Mouse (Mus musculus): ENCODE measurements around the gene Snx25. TPM values are rescaled to one million over a fixed set of nuclear protein-coding genes. Genes with fewer than 3 reads are reported as not detected.

Snx25 gene
- polyA plus RNA-seq, 1 experiment from 2014 or later: 7.4 TPM

GRCm38 (mm10) chr8:46073540-46074140, 78.3 kb downstream of the Snx25 start:
- Histone ChIP-seq H3K9me3 (ENCODE audit: control insufficient read depth, low read length) (no peaks in the 10 kb centered on the region), H3K4me2 (replicated peaks; ENCODE audit: low read depth, low read length) (no peak overlapping the region), H3K27ac (ENCODE audit: low read depth, low read length) (no peak overlapping the region), H3K9ac (ENCODE audit: low read depth, low read length) (no peak overlapping the region), H3K36me3 (ENCODE audit: control insufficient read depth, insufficient read depth, low read length) (no peaks in the 10 kb centered on the region), H3K4me3 (ENCODE audit: low read length) (no peak overlapping the region), H3K4me1 (ENCODE audit: control insufficient read depth, insufficient read depth, low read length) (no peaks in the 10 kb centered on the region), H3K27me3 (ENCODE audit: control insufficient read depth, insufficient read depth, low read length) (no peaks in the 10 kb centered on the region)
- WGBS: 72% methylated on average over 2 of the region's 2 CpGs
- ATAC-seq (ENCODE audit: low FRiP score, low TSS enrichment): no peak

- no peak overlapping the region for H3K27ac ChIP-seq (ENCODE audit: low read depth, low read length)
- no peak overlapping the region for H3K4me3 ChIP-seq (ENCODE audit: low read length)
- H3K36me3 ChIP-seq (ENCODE audit: control insufficient read depth, insufficient read depth, low read length): peaks cover 2% of the 10 kb centered on the region; the same call in 1 of the 2 replicates
- no peaks in the 10 kb centered on the region for H3K4me1 ChIP-seq (ENCODE audit: control insufficient read depth, insufficient read depth, low read length)
- no peaks in the 10 kb centered on the region for H3K9me3 ChIP-seq (ENCODE audit: control insufficient read depth, low read length)
- no peak overlapping the region for H3K4me2 ChIP-seq (replicated peaks; ENCODE audit: low read depth, low read length)
- 87% methylated on average over 5 of the region's 5 CpGs for WGBS
- no peaks in the 10 kb centered on the region for H3K27me3 ChIP-seq (ENCODE audit: control insufficient read depth, insufficient read depth, low read length)
- no peak for ATAC-seq (ENCODE audit: low FRiP score, low TSS enrichment)
- no peak overlapping the region for H3K9ac ChIP-seq (ENCODE audit: low read depth, low read length)
These were observed 79.2 kb downstream of the Snx25 start for GRCm38 (mm10) chr8:46072798-46073197.

GRCm38 (mm10) chr8:46040260-46040659, 111.7 kb downstream of the Snx25 start:
- H3K4me3 ChIP-seq (ENCODE audit: low read length): no peak overlapping the region
- H3K27me3 ChIP-seq (ENCODE audit: control insufficient read depth, insufficient read depth, low read length): no peaks in the 10 kb centered on the region
- H3K27ac ChIP-seq (ENCODE audit: low read depth, low read length): no peak overlapping the region
- no peak overlapping the region for H3K9ac ChIP-seq (ENCODE audit: low read depth, low read length)
- H3K36me3 ChIP-seq (ENCODE audit: control insufficient read depth, insufficient read depth, low read length): peaks cover 11% of the 10 kb centered on the region; the same call in 1 of the 2 replicates
- WGBS: 71% methylated on average over 13 of the region's 13 CpGs
- H3K4me1 ChIP-seq (ENCODE audit: control insufficient read depth, insufficient read depth, low read length): no peaks in the 10 kb centered on the region
- no peaks in the 10 kb centered on the region for H3K9me3 ChIP-seq (ENCODE audit: control insufficient read depth, low read length)
- H3K4me2 ChIP-seq (replicated peaks; ENCODE audit: low read depth, low read length): no peak overlapping the region
- ATAC-seq (ENCODE audit: low FRiP score, low TSS enrichment): no peak

DNA sequence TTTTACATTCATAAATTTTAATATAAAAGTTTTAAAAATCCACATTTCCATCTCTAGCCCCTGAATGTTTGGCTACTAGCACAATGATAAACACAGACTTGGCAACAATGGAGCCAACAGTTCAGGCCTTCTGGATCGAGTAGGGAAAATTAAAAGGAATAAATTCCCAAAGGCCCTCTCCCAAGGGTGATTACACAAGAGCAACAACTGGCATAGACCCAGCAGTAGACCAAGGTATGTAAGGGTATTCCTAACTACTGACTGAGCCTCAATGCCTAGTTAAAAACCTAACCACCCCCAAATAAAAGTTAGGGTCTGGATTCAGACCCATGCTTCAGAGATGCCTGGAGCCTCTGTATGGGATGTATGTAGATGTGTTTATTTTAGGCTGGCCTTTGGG, 112.3 kb downstream of the Snx25 start:
- H3K27me3 ChIP-seq (ENCODE audit: control insufficient read depth, insufficient read depth, low read length): no peaks in the 10 kb centered on the region
- no peak for ATAC-seq (ENCODE audit: low FRiP score, low TSS enrichment)
- H3K27ac ChIP-seq (ENCODE audit: low read depth, low read length): no peak overlapping the region
- peaks cover 11% of the 10 kb centered on the region; the same call in 1 of the 2 replicates for H3K36me3 ChIP-seq (ENCODE audit: control insufficient read depth, insufficient read depth, low read length)
- no peak overlapping the region for H3K4me2 ChIP-seq (replicated peaks; ENCODE audit: low read depth, low read length)
- no peaks in the 10 kb centered on the region for H3K4me1 ChIP-seq (ENCODE audit: control insufficient read depth, insufficient read depth, low read length)
- no peak overlapping the region for H3K4me3 ChIP-seq (ENCODE audit: low read length)
- WGBS: 91% methylated on average over 1 of the region's 1 CpGs
- no peaks in the 10 kb centered on the region for H3K9me3 ChIP-seq (ENCODE audit: control insufficient read depth, low read length)
- no peak overlapping the region for H3K9ac ChIP-seq (ENCODE audit: low read depth, low read length)

GRCm38 (mm10) chr8:46036217-46036616, 115.7 kb downstream of the Snx25 start:
- Histone ChIP-seq H3K4me2 (replicated peaks; ENCODE audit: low read depth, low read length) (no peak overlapping the region), H3K4me3 (ENCODE audit: low read length) (no peak overlapping the region), H3K36me3 (ENCODE audit: control insufficient read depth, insufficient read depth, low read length) (no peaks in the 10 kb centered on the region; the same call in 1 of the 2 replicates), H3K9me3 (ENCODE audit: control insufficient read depth, low read length) (no peaks in the 10 kb centered on the region), H3K4me1 (ENCODE audit: control insufficient read depth, insufficient read depth, low read length) (no peaks in the 10 kb centered on the region), H3K9ac (ENCODE audit: low read depth, low read length) (no peak overlapping the region), H3K27me3 (ENCODE audit: control insufficient read depth, insufficient read depth, low read length) (no peaks in the 10 kb centered on the region), H3K27ac (ENCODE audit: low read depth, low read length) (no peak overlapping the region)
- no peak for ATAC-seq (ENCODE audit: low FRiP score, low TSS enrichment)
- WGBS: 71% methylated on average over 11 of the region's 11 CpGs

GRCm38 (mm10) chr8:46024392-46024791, 127.6 kb downstream of the Snx25 start:
- no peak overlapping the region for H3K27ac ChIP-seq (ENCODE audit: low read depth, low read length)
- H3K9ac ChIP-seq (ENCODE audit: low read depth, low read length): no peak overlapping the region
- H3K4me1 ChIP-seq (ENCODE audit: control insufficient read depth, insufficient read depth, low read length): no peaks in the 10 kb centered on the region
- no peaks in the 10 kb centered on the region for H3K27me3 ChIP-seq (ENCODE audit: control insufficient read depth, insufficient read depth, low read length)
- no peak for ATAC-seq (ENCODE audit: low FRiP score, low TSS enrichment)
- 46% methylated on average over 4 of the region's 4 CpGs for WGBS
- no peak overlapping the region for H3K4me2 ChIP-seq (replicated peaks; ENCODE audit: low read depth, low read length)
- no peak overlapping the region for H3K4me3 ChIP-seq (ENCODE audit: low read length)
- H3K9me3 ChIP-seq (ENCODE audit: control insufficient read depth, low read length): no peaks in the 10 kb centered on the region
- no peaks in the 10 kb centered on the region for H3K36me3 ChIP-seq (ENCODE audit: control insufficient read depth, insufficient read depth, low read length)

DNA sequence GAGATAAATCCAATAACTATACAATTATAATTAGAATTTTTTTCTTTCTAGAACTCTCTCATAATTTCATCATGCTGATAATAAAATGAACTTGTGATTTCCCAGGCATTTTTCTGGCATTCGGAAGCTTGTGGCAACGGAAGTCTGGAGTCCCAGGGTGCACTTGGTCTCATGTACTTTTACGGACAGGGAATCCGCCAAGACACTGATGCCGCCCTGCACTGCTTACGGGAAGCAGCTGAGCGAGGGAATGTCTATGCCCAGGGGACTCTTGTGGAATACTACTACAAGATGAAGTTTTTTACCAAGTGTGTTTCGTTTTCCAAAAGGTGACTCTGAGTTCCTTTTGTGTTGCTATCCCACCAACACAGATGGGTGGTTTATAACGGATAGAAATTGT, 129.2 kb downstream of the Snx25 start:
- H3K4me3 ChIP-seq (ENCODE audit: low read length): no peak overlapping the region
- no peaks in the 10 kb centered on the region for H3K4me1 ChIP-seq (ENCODE audit: control insufficient read depth, insufficient read depth, low read length)
- H3K36me3 ChIP-seq (ENCODE audit: control insufficient read depth, insufficient read depth, low read length): no peaks in the 10 kb centered on the region
- no peak overlapping the region for H3K9ac ChIP-seq (ENCODE audit: low read depth, low read length)
- H3K27ac ChIP-seq (ENCODE audit: low read depth, low read length): no peak overlapping the region
- no peak for ATAC-seq (ENCODE audit: low FRiP score, low TSS enrichment)
- no peaks in the 10 kb centered on the region for H3K27me3 ChIP-seq (ENCODE audit: control insufficient read depth, insufficient read depth, low read length)
- H3K4me2 ChIP-seq (replicated peaks; ENCODE audit: low read depth, low read length): no peak overlapping the region
- WGBS: 91% methylated on average over 9 of the region's 9 CpGs
- H3K9me3 ChIP-seq (ENCODE audit: control insufficient read depth, low read length): no peaks in the 10 kb centered on the region

DNA sequence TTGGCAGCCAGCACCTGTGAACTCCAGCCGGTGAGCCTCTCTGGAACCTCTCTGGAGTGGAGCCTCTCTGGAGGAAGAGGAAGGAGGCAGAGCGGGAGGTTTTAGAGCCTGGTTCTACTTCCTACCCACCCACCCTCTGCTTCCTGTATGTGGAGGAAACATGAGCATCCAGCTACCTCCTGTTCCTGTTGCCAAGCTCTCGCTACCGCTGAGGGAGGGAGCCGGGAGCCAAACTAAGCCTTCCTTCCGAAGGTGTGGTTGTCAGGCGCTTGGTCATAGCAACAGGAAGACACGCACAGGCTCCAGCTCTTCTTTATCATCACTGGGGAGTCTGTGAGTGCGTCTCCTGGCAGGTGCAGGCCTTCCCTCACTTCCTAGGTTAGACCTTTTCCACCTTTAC, 129.8 kb downstream of the Snx25 start:
- no peak overlapping the region for H3K4me2 ChIP-seq (replicated peaks; ENCODE audit: low read depth, low read length)
- ATAC-seq (ENCODE audit: low FRiP score, low TSS enrichment): no peak
- WGBS: 84% methylated on average over 9 of the region's 9 CpGs
- no peaks in the 10 kb centered on the region for H3K4me1 ChIP-seq (ENCODE audit: control insufficient read depth, insufficient read depth, low read length)
- no peak overlapping the region for H3K4me3 ChIP-seq (ENCODE audit: low read length)
- H3K36me3 ChIP-seq (ENCODE audit: control insufficient read depth, insufficient read depth, low read length): no peaks in the 10 kb centered on the region
- H3K27ac ChIP-seq (ENCODE audit: low read depth, low read length): no peak overlapping the region
- H3K9me3 ChIP-seq (ENCODE audit: control insufficient read depth, low read length): no peaks in the 10 kb centered on the region
- no peak overlapping the region for H3K9ac ChIP-seq (ENCODE audit: low read depth, low read length)
- no peaks in the 10 kb centered on the region for H3K27me3 ChIP-seq (ENCODE audit: control insufficient read depth, insufficient read depth, low read length)

- no peaks in the 10 kb centered on the region for H3K36me3 ChIP-seq (ENCODE audit: control insufficient read depth, insufficient read depth, low read length)
- peak overlapping the region; percentile 19 for H3K4me2 ChIP-seq (replicated peaks; ENCODE audit: low read depth, low read length)
- H3K4me1 ChIP-seq (ENCODE audit: control insufficient read depth, insufficient read depth, low read length): no peaks in the 10 kb centered on the region
- WGBS: 20% methylated on average over 17 of the region's 17 CpGs
- no peaks in the 10 kb centered on the region for H3K27me3 ChIP-seq (ENCODE audit: control insufficient read depth, insufficient read depth, low read length)
- no peak overlapping the region for H3K27ac ChIP-seq (ENCODE audit: low read depth, low read length)
- no peak overlapping the region for H3K9ac ChIP-seq (ENCODE audit: low read depth, low read length)
- peak; percentile 71; the same call in 1 of the 2 replicates for ATAC-seq (ENCODE audit: low FRiP score, low TSS enrichment)
- H3K9me3 ChIP-seq (ENCODE audit: control insufficient read depth, low read length): no peaks in the 10 kb centered on the region
- no peak overlapping the region for H3K4me3 ChIP-seq (ENCODE audit: low read length)
These were observed 140.9 kb downstream of the Snx25 start for GRCm38 (mm10) chr8:46010746-46011680.

Data from kidney, embryonic 14.5 days (tissue).